Mouse (Mus musculus) layer of hippocampus, postnatal 36 days (tissue): ENCODE data around the gene Olfr1158. TPM values are rescaled to one million over a fixed set of nuclear protein-coding genes. Genes with fewer than 3 reads are reported as not detected.
"Not testable (repeated sequence)": the region's sequence is repeated elsewhere in the genome, so short reads cannot be mapped to it uniquely, and the experiment has no call there.

Source experiments
- DNase-seq, 2 experiments: peaks; one replicate each; pipeline ENCODE4 v3.0.0; 2022
- total RNA-seq, 2 experiments: library from RNA; stranded (reverse); gene quantifications; 2 replicates each; pipeline ENCODE4 v1.2.3; 2021

The Olfr1158 gene
- total RNA-seq, result not detected

DNA sequence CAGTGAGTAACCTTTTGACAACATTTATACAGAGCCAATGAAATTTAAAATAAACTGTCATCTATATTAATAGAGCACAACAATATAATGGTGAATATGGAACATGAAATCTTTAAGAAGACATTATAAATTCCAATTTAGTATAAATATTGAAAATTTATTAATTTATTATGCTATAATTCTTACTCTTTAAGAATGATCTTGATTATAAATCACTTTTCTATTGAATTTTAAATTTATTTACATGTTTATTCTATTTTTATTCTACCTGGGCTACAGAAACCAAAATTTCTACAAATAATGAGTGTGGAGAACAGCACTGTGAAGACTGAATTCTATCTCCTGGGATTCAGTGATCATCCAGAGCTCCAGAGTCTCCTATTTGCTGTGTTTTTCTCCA is at the start of gene Olfr1158:
Gene Olfr1158 (plus strand): TSS at position 301 of the 400 bp plus-strand sequence.
- DNase-seq, result no peak

DNA sequence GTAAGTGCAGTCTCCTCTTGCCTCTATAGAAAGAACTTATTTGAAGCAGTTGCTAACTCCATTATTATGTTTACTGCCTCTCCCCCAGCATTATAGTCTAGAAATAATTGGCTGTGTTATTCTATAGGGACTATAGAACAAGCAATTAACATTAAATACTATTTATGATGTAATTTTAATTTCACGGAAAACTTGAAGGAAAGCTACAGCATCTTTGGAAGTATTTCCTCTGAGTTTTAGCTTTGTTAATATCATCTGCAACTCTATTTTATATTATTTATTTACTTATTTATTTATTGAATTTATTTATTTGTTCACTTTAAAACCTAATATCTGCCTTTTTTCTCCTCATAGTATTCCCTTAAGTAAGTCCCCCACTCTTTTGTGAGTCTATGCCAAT is 44.9 kb upstream of the Olfr1158 start, which contains the start of gene Olfr1155:
Gene Olfr1155 (minus strand): TSS at position 101 of the 400 bp plus-strand sequence.
- DNase-seq, result no peak

DNA sequence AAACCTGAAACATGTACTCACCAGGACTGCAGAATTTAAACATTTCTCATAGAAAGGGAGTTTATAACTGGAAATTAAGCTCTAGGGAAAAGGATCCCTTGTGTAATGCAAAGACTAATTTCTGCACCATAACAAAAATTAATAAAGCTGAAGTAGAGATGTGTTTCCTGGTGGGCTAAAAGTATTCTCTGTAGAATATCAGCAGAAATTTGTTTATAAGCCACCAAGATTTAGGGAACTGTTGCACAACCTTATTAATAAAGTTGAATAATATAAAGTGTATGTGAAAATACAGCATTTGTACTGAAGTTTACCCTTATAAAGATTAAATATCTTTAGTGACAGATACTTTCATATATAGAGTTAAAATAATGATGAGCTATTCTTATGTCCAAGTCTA is 36.9 kb upstream of the Olfr1158 start, which contains the start of gene Olfr1156:
Gene Olfr1156 (minus strand): TSS at position 101 of the 400 bp plus-strand sequence.
- no peak for DNase-seq

DNA sequence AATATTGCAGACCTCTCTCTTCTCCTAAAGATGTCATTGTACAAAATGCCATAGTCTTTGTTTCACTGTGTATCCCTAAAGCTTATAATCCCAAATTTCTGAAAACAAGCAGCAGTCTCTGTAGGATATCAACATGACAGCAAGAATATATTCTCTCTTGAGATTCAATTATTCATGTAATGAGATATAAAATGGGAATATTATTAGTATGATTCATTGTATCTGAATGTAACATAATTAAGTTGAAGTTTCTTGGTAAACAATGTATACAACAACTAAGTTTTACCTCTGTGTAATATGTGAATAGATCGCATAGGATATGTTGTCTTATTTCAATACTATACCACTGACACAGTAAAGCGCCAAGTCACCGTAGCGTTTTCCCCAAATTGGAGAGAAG is 21.7 kb upstream of the Olfr1158 start, which contains the start of gene Olfr1157:
Gene Olfr1157 (minus strand): TSS at position 101 of the 400 bp plus-strand sequence.
- DNase-seq, result no peak

DNA sequence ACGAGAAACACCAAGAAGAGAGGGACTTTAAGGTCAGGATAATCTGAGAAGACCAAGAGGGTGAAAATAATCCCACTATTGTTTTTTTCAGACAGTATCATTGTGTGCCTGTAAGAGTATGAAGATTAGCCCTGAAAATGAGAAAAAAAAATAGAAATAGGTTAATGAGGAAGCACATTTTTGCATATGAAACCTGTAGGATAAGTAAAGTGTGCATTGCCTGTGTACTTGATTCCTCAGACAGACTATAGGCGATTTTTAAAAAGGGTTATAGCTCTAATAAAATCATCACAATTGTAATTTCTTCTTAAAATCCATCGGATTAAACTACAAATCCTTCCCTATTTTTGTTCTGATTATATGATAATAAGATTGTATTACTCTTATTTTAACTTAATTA is 15.3 kb upstream of the Olfr1158 start, which contains the start of gene Olfr74:
Gene Olfr74 (minus strand): TSS at position 101 of the 400 bp plus-strand sequence.
- DNase-seq, result no peak

DNA sequence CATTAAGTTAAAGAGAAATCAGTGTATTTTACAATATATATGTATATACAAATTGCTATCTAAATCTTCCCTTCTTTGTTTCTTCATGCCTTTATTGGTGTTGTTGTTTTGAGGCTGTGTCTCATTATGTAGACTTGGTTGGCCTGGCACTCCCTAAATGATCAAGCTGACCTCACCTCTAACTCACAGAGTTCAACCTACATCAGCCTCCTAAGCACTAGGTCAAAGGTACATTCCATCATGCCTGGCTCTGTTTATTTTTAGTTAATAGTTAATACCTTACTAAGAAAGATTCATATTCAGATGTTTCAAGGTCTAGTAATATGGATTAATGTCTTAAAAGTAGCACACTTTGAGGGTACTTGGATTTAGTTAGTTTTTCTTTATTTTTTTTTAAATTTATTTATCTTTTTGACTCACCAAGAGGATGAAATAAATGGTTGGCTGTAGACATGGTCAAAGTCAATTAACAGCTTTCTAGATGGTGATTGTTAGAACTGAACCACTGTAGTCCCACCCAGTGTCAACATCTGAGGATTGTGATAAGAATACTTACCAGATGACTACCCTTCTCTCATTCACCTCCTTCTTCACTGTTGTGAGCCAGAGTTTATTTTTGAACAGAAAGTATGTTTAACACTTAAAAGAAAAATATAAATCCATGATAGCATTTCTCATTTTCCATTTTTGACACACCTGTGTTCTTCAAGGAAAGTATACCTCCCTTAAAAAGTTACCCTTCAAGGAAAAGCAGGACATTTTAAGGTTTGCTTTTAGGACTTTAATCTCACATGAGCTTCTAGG is 17.8 kb downstream of the Olfr1158 start, which contains the start of gene Olfr1160:
Gene Olfr1160 (minus strand): TSS at position 754 of the 804 bp plus-strand sequence.
- no peak for DNase-seq

DNA sequence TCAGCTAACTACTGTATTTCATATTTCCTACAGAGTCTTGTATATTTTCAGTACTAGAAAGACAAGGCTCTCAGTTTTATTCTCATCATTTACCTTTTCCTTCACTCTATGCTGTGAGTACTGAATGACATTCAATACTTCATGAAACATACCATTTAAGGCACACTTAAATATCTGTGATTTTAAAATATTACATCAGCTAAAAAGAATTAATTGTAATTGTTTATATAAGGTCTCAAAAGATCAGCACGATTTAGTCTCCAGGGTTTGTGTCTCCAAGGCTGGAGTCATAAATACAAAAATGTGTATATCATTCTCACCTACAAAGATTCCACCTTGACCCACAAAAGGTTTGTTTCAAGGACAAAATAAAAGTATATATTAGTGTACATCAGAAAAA is 32.6 kb downstream of the Olfr1158 start, which contains the start of gene Olfr1161:
Gene Olfr1161 (plus strand): TSS at position 301 of the 400 bp plus-strand sequence.
- not testable (repeated sequence) for DNase-seq

DNA sequence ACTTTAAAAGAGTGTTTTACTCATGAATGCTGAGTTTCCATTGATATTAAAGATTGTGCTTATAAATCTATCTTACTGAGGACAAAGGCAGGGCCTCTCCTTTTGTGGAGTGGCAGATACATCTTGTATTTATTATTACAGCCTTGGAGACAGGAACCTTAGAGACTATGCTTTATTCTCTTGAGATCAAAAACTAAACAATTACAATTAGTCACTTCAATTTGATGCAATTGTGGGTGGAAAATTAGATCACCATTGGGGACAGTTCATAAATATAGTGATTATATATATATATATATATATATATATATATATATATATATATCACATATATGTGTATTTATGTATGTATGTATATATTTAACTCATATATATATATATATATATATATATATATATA is 47.7 kb downstream of the Olfr1158 start, which contains the start of gene Olfr73:
Gene Olfr73 (minus strand): TSS at position 101 of the 400 bp plus-strand sequence.
- DNase-seq, result no peak

Other genes with a start within 250 kb of the Olfr1158 start
- not detected for gene Olfr1140, start 246.4 kb upstream of the Olfr1158 start, total RNA-seq
- not detected for gene Olfr1141, start 236.1 kb upstream of the Olfr1158 start, total RNA-seq
- gene Olfr152, start 210.6 kb upstream of the Olfr1158 start, total RNA-seq, result not detected
- gene Olfr1143, start 189.5 kb upstream of the Olfr1158 start, total RNA-seq, result not detected
- not detected for gene Olfr1145, start 180.3 kb upstream of the Olfr1158 start, total RNA-seq
- gene Olfr1148, start 159.6 kb upstream of the Olfr1158 start, total RNA-seq, result not detected
- gene Olfr1150-ps1, start 146.1 kb upstream of the Olfr1158 start, total RNA-seq, result not detected
- not detected for gene Olfr1151, start 134.3 kb upstream of the Olfr1158 start, total RNA-seq
- gene Olfr1152, start 123.6 kb upstream of the Olfr1158 start, total RNA-seq, result not detected
- gene Olfr1153, start 95.2 kb upstream of the Olfr1158 start, total RNA-seq, result not detected
- not detected for gene Olfr1154, start 84.9 kb upstream of the Olfr1158 start, total RNA-seq
- not detected for gene Olfr1155, start 45.0 kb upstream of the Olfr1158 start, total RNA-seq
- gene Olfr1156, start 37.0 kb upstream of the Olfr1158 start, total RNA-seq, result under 1 TPM in 1 of 2 experiments, not detected in 1; 0.10 TPM
- gene Olfr1157, start 21.8 kb upstream of the Olfr1158 start, total RNA-seq, result not detected
- not detected for gene Olfr74, start 15.4 kb upstream of the Olfr1158 start, total RNA-seq
- gene Olfr1160, start 18.2 kb downstream of the Olfr1158 start, total RNA-seq, result not detected
- not detected for gene Olfr1161, start 32.7 kb downstream of the Olfr1158 start, total RNA-seq
- not detected for gene Olfr73, start 47.6 kb downstream of the Olfr1158 start, total RNA-seq
- gene Olfr1162, start 61.0 kb downstream of the Olfr1158 start, total RNA-seq, result not detected
- gene Olfr1163, start 81.7 kb downstream of the Olfr1158 start, total RNA-seq, result not detected
- not detected for gene Olfr1164, start 103.9 kb downstream of the Olfr1158 start, total RNA-seq
- not detected for gene Olfr1166, start 138.2 kb downstream of the Olfr1158 start, total RNA-seq
- gene Olfr1167, start 165.1 kb downstream of the Olfr1158 start, total RNA-seq, result not detected
- not detected for gene Olfr1168, start 191.8 kb downstream of the Olfr1158 start, total RNA-seq
- not detected for gene Olfr1170, start 238.2 kb downstream of the Olfr1158 start, total RNA-seq